Mouse (Mus musculus): ENCODE results near the gene Ift43.

DNA sequence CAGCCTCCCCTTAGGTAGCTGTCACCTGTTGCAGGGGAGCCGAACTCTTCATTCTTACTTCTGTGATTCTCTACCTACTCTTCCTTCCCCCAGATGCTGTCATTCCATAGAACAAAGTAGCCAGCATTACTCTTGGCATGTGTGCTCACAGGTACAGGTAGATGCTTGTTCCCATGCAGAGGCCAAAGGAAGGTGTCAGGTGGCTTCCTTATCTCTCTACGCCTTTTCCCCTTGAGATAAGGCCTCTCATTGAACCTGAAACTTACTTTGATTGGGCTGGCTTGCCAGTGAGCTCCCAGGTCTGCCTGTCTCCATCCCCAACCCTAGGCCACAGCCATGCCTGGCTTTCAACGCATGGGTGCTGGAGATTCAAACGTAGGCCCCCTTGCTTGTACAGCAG lies 11.7 kb downstream of the Ift43 start:
- no peak for TF ChIP-seq CTCF (IDR thresholded peaks at IDR 0.05; ENCODE audit: control insufficient read depth, insufficient read depth, low read length)
- TF ChIP-seq POLR2A (IDR thresholded peaks at IDR 0.05; ENCODE audit: borderline replicate concordance, control insufficient read depth, low read depth, low read length): no peak
